Mouse (Mus musculus): ENCODE measurements at regions not wholly inside any gene's neighbourhood (a gene's known extent, or its start where the extent isn't known, plus 50 kb on each side); places are given as distances from the start of the nearest gene placed in this dataset.

DNA sequence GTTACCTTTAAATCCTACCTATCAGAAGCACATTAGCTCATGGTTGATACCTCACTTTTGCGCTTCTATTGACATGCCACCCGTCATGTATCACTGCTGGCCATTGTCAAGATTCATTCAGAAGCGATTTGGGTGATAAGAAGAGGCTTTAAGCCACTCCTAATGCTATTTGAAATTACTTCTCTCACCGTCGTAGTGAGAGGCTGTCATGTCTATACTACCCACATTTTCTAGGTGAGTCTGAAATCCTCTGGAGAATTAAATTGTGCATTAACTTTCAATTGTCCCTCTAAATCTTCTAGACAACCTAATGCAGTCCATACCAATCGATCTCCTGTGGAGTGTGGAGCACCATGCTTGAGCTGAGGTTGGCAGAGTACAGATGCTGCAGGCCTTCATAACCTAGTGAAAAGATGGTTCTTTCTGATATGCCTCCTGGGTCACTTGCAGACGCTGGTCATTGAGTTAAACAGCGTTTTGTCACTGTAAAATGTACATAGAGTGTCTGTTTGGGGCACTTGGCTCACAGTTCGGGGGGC lies 312.5 kb downstream of the Hace1 start:
- no peaks in the 10 kb centered on the region for H3K4me1 ChIP-seq (ENCODE audit: control insufficient read depth, insufficient read depth, low read length)
- TF ChIP-seq CTCF (IDR thresholded peaks at IDR 0.05; ENCODE audit: control insufficient read depth, insufficient read depth, insufficient replicate concordance, low read depth, low read length) (no peak), POLR2A (IDR thresholded peaks at IDR 0.05; ENCODE audit: control insufficient read depth, low read depth, low read length) (no peak)
- H3K27ac ChIP-seq (ENCODE audit: control insufficient read depth, insufficient read depth, low read depth, low read length), result no peak overlapping the region
- H3K27me3 ChIP-seq (ENCODE audit: control insufficient read depth, insufficient read depth, low read length), result no peaks in the 10 kb centered on the region
- H3K36me3 ChIP-seq (ENCODE audit: control insufficient read depth, insufficient read depth, low read length), result no peaks in the 10 kb centered on the region
- H3K4me3 ChIP-seq (ENCODE audit: control insufficient read depth, low read depth, low read length), result no peak overlapping the region

DNA sequence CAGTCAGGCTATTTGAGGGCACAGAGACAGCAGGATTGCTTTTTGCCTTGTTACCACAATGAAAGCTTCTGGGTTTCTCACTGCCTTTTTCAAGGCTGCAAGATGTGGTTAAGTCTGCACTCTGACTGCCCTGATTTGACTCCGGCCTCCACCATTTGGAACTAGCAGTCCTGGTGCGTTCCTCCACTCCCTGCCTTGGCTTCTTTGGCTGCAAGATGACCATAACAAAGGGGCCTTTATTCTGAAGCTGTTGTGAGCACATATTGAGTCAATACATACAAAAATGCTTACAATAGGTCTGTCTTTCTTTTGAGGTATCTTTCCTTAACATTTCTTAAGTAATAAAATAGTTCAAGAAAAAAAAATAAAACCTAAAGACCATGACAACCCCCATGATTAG lies 314.8 kb downstream of the Hace1 start:
- TF ChIP-seq POLR2A (IDR thresholded peaks at IDR 0.05; ENCODE audit: control insufficient read depth, low read depth, low read length), result no peak
- TF ChIP-seq CTCF (IDR thresholded peaks at IDR 0.05; ENCODE audit: control insufficient read depth, insufficient read depth, insufficient replicate concordance, low read depth, low read length), result no peak
- H3K4me3 ChIP-seq (ENCODE audit: control insufficient read depth, low read depth, low read length), result no peak overlapping the region
- H3K27ac ChIP-seq (ENCODE audit: control insufficient read depth, insufficient read depth, low read depth, low read length), result no peak overlapping the region
- no peaks in the 10 kb centered on the region for H3K4me1 ChIP-seq (ENCODE audit: control insufficient read depth, insufficient read depth, low read length)
- no peaks in the 10 kb centered on the region for H3K27me3 ChIP-seq (ENCODE audit: control insufficient read depth, insufficient read depth, low read length)
- H3K36me3 ChIP-seq (ENCODE audit: control insufficient read depth, insufficient read depth, low read length), result no peaks in the 10 kb centered on the region

- no peak overlapping the region for H3K4me3 ChIP-seq (ENCODE audit: control insufficient read depth, low read depth, low read length)
These were observed 316.5 kb downstream of the Hace1 start for GRCm38 (mm10) chr10:45893894-45894831.

DNA sequence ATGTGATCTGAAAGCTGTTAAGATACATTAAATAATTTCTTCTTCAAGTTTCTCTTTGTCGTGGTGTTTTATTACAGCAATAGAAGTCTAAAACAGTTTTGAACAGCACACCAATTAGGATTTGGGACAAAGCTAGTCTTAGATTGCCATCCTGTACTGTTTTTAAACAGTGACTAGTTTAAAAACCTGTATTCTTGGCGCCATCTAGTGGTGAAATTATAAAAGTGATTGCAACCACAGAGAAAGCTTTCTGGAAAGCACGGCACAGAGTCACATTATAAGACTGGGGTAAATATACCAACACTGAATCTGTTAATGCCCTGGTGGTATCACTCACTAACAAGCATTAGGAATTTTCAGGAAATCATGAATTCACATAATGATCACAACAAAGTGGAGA lies 339.3 kb downstream of the Hace1 start:
- Histone ChIP-seq H3K27me3 (ENCODE audit: control insufficient read depth, insufficient read depth, low read length) (no peaks in the 10 kb centered on the region), H3K4me1 (ENCODE audit: control insufficient read depth, insufficient read depth, low read length) (no peaks in the 10 kb centered on the region), H3K4me3 (ENCODE audit: control insufficient read depth, low read depth, low read length) (no peak overlapping the region), H3K36me3 (ENCODE audit: control insufficient read depth, insufficient read depth, low read length) (no peaks in the 10 kb centered on the region), H3K27ac (ENCODE audit: control insufficient read depth, insufficient read depth, low read depth, low read length) (no peak overlapping the region)
- no peak for TF ChIP-seq POLR2A (IDR thresholded peaks at IDR 0.05; ENCODE audit: control insufficient read depth, low read depth, low read length)
- no peak for TF ChIP-seq CTCF (IDR thresholded peaks at IDR 0.05; ENCODE audit: control insufficient read depth, insufficient read depth, insufficient replicate concordance, low read depth, low read length)

More at GRCm38 (mm10) chr10:45893894-45894831, 316.5 kb downstream of the Hace1 start:
- Histone ChIP-seq H3K4me1 (ENCODE audit: control insufficient read depth, insufficient read depth, low read length) (no peaks in the 10 kb centered on the region), H3K27ac (ENCODE audit: control insufficient read depth, insufficient read depth, low read depth, low read length) (no peak overlapping the region), H3K36me3 (ENCODE audit: control insufficient read depth, insufficient read depth, low read length) (no peaks in the 10 kb centered on the region), H3K27me3 (ENCODE audit: control insufficient read depth, insufficient read depth, low read length) (no peaks in the 10 kb centered on the region)
- no peak for TF ChIP-seq CTCF (IDR thresholded peaks at IDR 0.05; ENCODE audit: control insufficient read depth, insufficient read depth, insufficient replicate concordance, low read depth, low read length)
- TF ChIP-seq POLR2A (IDR thresholded peaks at IDR 0.05; ENCODE audit: control insufficient read depth, low read depth, low read length), result no peak

DNA sequence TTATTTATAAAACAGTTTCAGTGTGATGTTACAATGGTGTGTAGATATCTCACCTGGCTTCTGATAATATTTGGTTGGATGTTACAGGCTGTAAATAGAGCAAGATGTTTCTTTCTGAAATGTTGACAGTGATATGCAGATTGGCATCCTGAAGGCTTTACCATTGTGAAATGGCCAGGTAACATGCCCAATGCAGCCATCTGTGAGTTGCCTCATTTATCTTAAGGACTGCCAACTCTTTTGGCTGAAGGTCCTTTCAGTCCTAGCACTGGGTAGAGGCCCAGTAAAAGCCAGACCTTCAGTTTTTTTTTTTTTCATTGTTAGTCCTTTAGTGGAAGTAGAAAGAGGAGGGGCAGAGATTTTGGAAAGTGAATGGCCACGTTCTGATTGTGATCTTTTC lies 348.1 kb downstream of the Hace1 start:
- Histone ChIP-seq H3K36me3 (ENCODE audit: control insufficient read depth, insufficient read depth, low read length) (no peaks in the 10 kb centered on the region), H3K4me3 (ENCODE audit: control insufficient read depth, low read depth, low read length) (no peak overlapping the region), H3K27ac (ENCODE audit: control insufficient read depth, insufficient read depth, low read depth, low read length) (no peak overlapping the region), H3K27me3 (ENCODE audit: control insufficient read depth, insufficient read depth, low read length) (no peaks in the 10 kb centered on the region), H3K4me1 (ENCODE audit: control insufficient read depth, insufficient read depth, low read length) (no peaks in the 10 kb centered on the region)
- no peak for TF ChIP-seq CTCF (IDR thresholded peaks at IDR 0.05; ENCODE audit: control insufficient read depth, insufficient read depth, insufficient replicate concordance, low read depth, low read length)
- no peak for TF ChIP-seq POLR2A (IDR thresholded peaks at IDR 0.05; ENCODE audit: control insufficient read depth, low read depth, low read length)

DNA sequence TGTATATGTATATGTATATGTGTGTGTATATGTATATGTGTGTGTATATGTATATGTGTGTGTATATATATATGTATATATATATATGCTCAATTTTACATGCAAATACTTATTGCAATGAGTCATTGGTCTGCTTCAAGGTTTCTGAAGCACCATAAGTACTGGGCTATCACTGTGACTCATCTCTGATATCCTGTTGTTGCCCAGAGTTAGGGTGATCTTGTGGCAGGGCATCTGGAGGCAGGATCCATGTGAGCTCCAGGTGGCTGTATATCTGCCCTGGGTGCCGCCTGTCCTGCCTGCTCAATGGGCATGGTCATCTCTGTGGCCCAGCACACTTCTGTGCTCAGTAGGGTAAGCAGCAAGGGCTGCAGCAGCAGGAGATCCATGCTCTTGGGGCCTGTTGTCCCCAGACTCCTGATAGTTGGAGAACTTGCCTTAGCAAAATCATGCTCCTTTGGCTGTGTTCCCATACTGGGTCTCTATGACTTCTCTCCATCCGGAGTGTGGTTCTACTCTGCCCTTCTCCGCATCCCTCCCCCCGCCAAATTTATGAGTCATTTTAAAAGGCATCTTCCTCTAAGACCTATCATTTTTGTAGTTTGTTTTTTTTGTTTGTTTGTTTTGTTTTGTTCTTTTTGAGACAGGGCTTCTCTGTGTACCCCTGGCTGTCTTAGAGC lies 356.1 kb downstream of the Hace1 start:
- no peaks in the 10 kb centered on the region for H3K27me3 ChIP-seq (ENCODE audit: control insufficient read depth, insufficient read depth, low read length)
- H3K4me3 ChIP-seq (ENCODE audit: control insufficient read depth, low read depth, low read length), result no peak overlapping the region
- H3K4me1 ChIP-seq (ENCODE audit: control insufficient read depth, insufficient read depth, low read length), result no peaks in the 10 kb centered on the region
- TF ChIP-seq CTCF (IDR thresholded peaks at IDR 0.05; ENCODE audit: control insufficient read depth, insufficient read depth, insufficient replicate concordance, low read depth, low read length) (no peak), POLR2A (IDR thresholded peaks at IDR 0.05; ENCODE audit: control insufficient read depth, low read depth, low read length) (no peak)
- H3K36me3 ChIP-seq (ENCODE audit: control insufficient read depth, insufficient read depth, low read length), result no peaks in the 10 kb centered on the region
- H3K27ac ChIP-seq (ENCODE audit: control insufficient read depth, insufficient read depth, low read depth, low read length), result no peak overlapping the region

GRCm38 (mm10) chr10:45957686-45958085 lies 380.1 kb downstream of the Hace1 start:
- no peaks in the 10 kb centered on the region for H3K36me3 ChIP-seq (ENCODE audit: control insufficient read depth, insufficient read depth, low read length)
- TF ChIP-seq POLR2A (IDR thresholded peaks at IDR 0.05; ENCODE audit: control insufficient read depth, low read depth, low read length) (no peak), CTCF (IDR thresholded peaks at IDR 0.05; ENCODE audit: control insufficient read depth, insufficient read depth, insufficient replicate concordance, low read depth, low read length) (no peak)
- no peaks in the 10 kb centered on the region for H3K4me1 ChIP-seq (ENCODE audit: control insufficient read depth, insufficient read depth, low read length)
- no peak overlapping the region for H3K27ac ChIP-seq (ENCODE audit: control insufficient read depth, insufficient read depth, low read depth, low read length)
- no peaks in the 10 kb centered on the region for H3K27me3 ChIP-seq (ENCODE audit: control insufficient read depth, insufficient read depth, low read length)
- no peak overlapping the region for H3K4me3 ChIP-seq (ENCODE audit: control insufficient read depth, low read depth, low read length)
